Mouse (Mus musculus) CH12.LX (cell line): ENCODE measurements around the gene Prps1l1. TPM values are rescaled to one million over a fixed set of nuclear protein-coding genes. Genes with fewer than 3 reads are reported as not detected.

Source experiments
- DNase-seq: peaks from one replicate; pipeline ENCODE4 v3.0.0-alpha.2; 2013; ENCODE audit errors: extremely low read depth
- H3K27ac ChIP-seq: 2 replicates; pipeline ENCODE4 v1.5.1; 2012; ENCODE audit warnings: low read depth, mild to moderate bottlenecking, control low read depth, moderate library complexity; ENCODE audit not compliant: insufficient read depth
- H3K27me3 ChIP-seq: replicated peaks from 2 replicates; pipeline ENCODE3; 2012; ENCODE audit warnings: inconsistent platforms
- H3K36me3 ChIP-seq, 2 experiments: replicated peaks in 1 of 2; 2 replicates each; pipeline versions ENCODE3 to v1.6.1; 2012; ENCODE audit warnings: inconsistent platforms in 1 of 2, low read length in 1 of 2, mild to moderate bottlenecking in 1 of 2, mixed read lengths in 1 of 2, moderate library complexity in 1 of 2; ENCODE audit not compliant: control insufficient read depth in 1 of 2, insufficient read depth in 1 of 2
- H3K4me1 ChIP-seq, 2 experiments: 2 replicates each; pipeline ENCODE4 v1.6.1; 2012; ENCODE audit warnings: inconsistent platforms in 1 of 2, moderate library complexity in 1 of 2; ENCODE audit not compliant: insufficient read depth in 2 of 2, control insufficient read depth in 1 of 2
- H3K4me2 ChIP-seq: 2 replicates; pipeline ENCODE4 v1.6.1; 2012; ENCODE audit warnings: low read depth, mild to moderate bottlenecking, control low read depth; ENCODE audit not compliant: poor library complexity, insufficient read depth, severe bottlenecking
- H3K4me3 ChIP-seq, 3 experiments: fragments of 150-350 bp in 1 of 3; sonication (generic) in 1 of 3; replicated peaks in 1 of 3; 2 replicates each; pipeline versions ENCODE3 to v1.5.1; 2011 to 2012; ENCODE audit warnings: low read depth in 2 of 3, low read length in 2 of 3, mild to moderate bottlenecking in 2 of 3, moderate library complexity in 2 of 3, control low read depth in 1 of 3, improper control_type of control experiment in 1 of 3, inconsistent platforms in 1 of 3, mixed read lengths in 1 of 3; ENCODE audit not compliant: poor library complexity in 1 of 3
- H3K79me2 ChIP-seq: replicated peaks from 2 replicates; pipeline ENCODE4 v1.6.1; 2012; ENCODE audit warnings: mild to moderate bottlenecking, moderate library complexity; ENCODE audit not compliant: control insufficient read depth, poor library complexity, insufficient read depth, severe bottlenecking; ENCODE audit errors: extremely low read depth
- H3K9ac ChIP-seq: 2 replicates; pipeline ENCODE4 v1.6.1; 2012; ENCODE audit warnings: low read depth, mild to moderate bottlenecking, control low read depth, moderate library complexity; ENCODE audit not compliant: insufficient read depth
- H3K9me3 ChIP-seq: replicated peaks from 2 replicates; pipeline ENCODE3; 2012; ENCODE audit warnings: low read length, inconsistent platforms, mixed read lengths
- BHLHE40 ChIP-seq: IDR thresholded peaks from 2 replicates; pipeline ENCODE4 v1.6.1; 2011; ENCODE audit warnings: mild to moderate bottlenecking, low read depth, low read length, improper control_type of control experiment
- CHD1 ChIP-seq: IDR thresholded peaks from 2 replicates; pipeline ENCODE4 v1.6.1; 2012; ENCODE audit warnings: low read depth, low read length, improper control_type of control experiment, inconsistent platforms
- CTCF ChIP-seq, 2 experiments: IDR thresholded peaks in 1 of 2; conservative IDR thresholded peaks in 1 of 2; 2 replicates each; pipeline ENCODE4 v1.5.1; 2011 to 2012; ENCODE audit warnings: low read depth in 2 of 2, low read length in 2 of 2, improper control_type of control experiment in 1 of 2, inconsistent platforms in 1 of 2, mild to moderate bottlenecking in 1 of 2, moderate library complexity in 1 of 2
- EP300 ChIP-seq: IDR thresholded peaks from 2 replicates; pipeline ENCODE4 v1.6.1; 2011; ENCODE audit warnings: low read length, improper control_type of control experiment
- GABPA ChIP-seq: IDR thresholded peaks from 2 replicates; pipeline ENCODE4 v1.6.1; 2012; ENCODE audit warnings: low read depth, low read length, improper control_type of control experiment, inconsistent platforms; ENCODE audit not compliant: insufficient replicate concordance
- IRF4 ChIP-seq: IDR thresholded peaks from 2 replicates; pipeline ENCODE4 v1.6.1; 2014; ENCODE audit warnings: low read depth, mild to moderate bottlenecking, inconsistent platforms, low read length, improper control_type of control experiment
- JUN ChIP-seq: IDR thresholded peaks from 2 replicates; pipeline ENCODE4 v1.6.1; 2011; ENCODE audit warnings: low read depth, mild to moderate bottlenecking, low read length, improper control_type of control experiment, moderate library complexity; ENCODE audit not compliant: insufficient read depth
- JUND ChIP-seq: conservative IDR thresholded peaks from 2 replicates; pipeline ENCODE4 v1.6.1; 2011; ENCODE audit warnings: low read depth, low read length, improper control_type of control experiment
- KAT2A ChIP-seq: IDR thresholded peaks from 2 replicates; pipeline ENCODE4 v1.6.1; 2012; ENCODE audit warnings: low read length, improper control_type of control experiment, inconsistent platforms; ENCODE audit not compliant: insufficient replicate concordance
- MAFK ChIP-seq: IDR thresholded peaks from 2 replicates; pipeline ENCODE4 v1.6.1; 2011; ENCODE audit warnings: low read length, improper control_type of control experiment; ENCODE audit not compliant: insufficient replicate concordance
- MXI1 ChIP-seq: IDR thresholded peaks from 2 replicates; pipeline ENCODE4 v1.6.1; 2011; ENCODE audit warnings: mild to moderate bottlenecking, low read depth, low read length, improper control_type of control experiment
- NELFE ChIP-seq: IDR thresholded peaks from 2 replicates; pipeline ENCODE4 v1.6.1; 2011; ENCODE audit warnings: low read depth, low read length, improper control_type of control experiment
- PAX5 ChIP-seq: IDR thresholded peaks from 2 replicates; pipeline ENCODE4 v1.6.1; 2012; ENCODE audit warnings: low read length, inconsistent platforms, mixed read lengths
- RAD21 ChIP-seq: IDR thresholded peaks from 2 replicates; pipeline ENCODE4 v1.6.1; 2011; ENCODE audit warnings: low read depth, mild to moderate bottlenecking, low read length, improper control_type of control experiment, moderate library complexity
- SMC3 ChIP-seq: IDR thresholded peaks from 2 replicates; pipeline ENCODE4 v1.6.1; 2011; ENCODE audit warnings: low read depth, low read length, improper control_type of control experiment
- TBP ChIP-seq: conservative IDR thresholded peaks from 2 replicates; pipeline ENCODE4 v1.6.1; 2011; ENCODE audit warnings: low read depth, low read length, improper control_type of control experiment
- TCF12 ChIP-seq: IDR thresholded peaks from 2 replicates; pipeline ENCODE4 v1.6.1; 2014; ENCODE audit warnings: low read depth, mild to moderate bottlenecking, inconsistent platforms, low read length, improper control_type of control experiment
- UBTF ChIP-seq: IDR thresholded peaks from 2 replicates; pipeline ENCODE4 v1.6.1; 2012; ENCODE audit warnings: low read depth, mild to moderate bottlenecking, inconsistent platforms, low read length, improper control_type of control experiment, moderate library complexity
- ZC3H11A ChIP-seq: IDR thresholded peaks from 2 replicates; pipeline ENCODE4 v1.6.1; 2012; ENCODE audit warnings: low read depth, mild to moderate bottlenecking, inconsistent platforms, low read length, improper control_type of control experiment
- ZMIZ1 ChIP-seq: IDR thresholded peaks from 2 replicates; pipeline ENCODE4 v1.6.1; 2012; ENCODE audit warnings: low read depth, mild to moderate bottlenecking, inconsistent platforms, low read length, improper control_type of control experiment
- ZNF384 ChIP-seq: IDR thresholded peaks from 2 replicates; pipeline ENCODE4 v1.6.1; 2012; ENCODE audit warnings: low read depth, low read length, improper control_type of control experiment, inconsistent platforms
- dilution Hi-C: fragments of 300-500 bp; cut with MboI; formaldehyde crosslinking; loops from 2 replicates; pipeline ENCODE4 v1.14.3; 2020; ENCODE audit warnings: low sequenced_read_pairs; ENCODE audit not compliant: extremely low pct_unique_long_range_greater_than_20kb, extremely low pct_ligation_motif_present
- in situ Hi-C: fragments of 300-500 bp; cut with MboI; formaldehyde crosslinking; loops from 3 replicates; pipeline ENCODE4 v1.14.3; 2019; ENCODE audit warnings: low sequenced_read_pairs, low pct_ligation_motif_present, low pct_unique_long_range_greater_than_20kb, mixed read lengths
- polyA plus RNA-seq: library from polyadenylated mRNA; unstranded; fragments of >175 nt; gene quantifications from 2 replicates; pipeline ENCODE4 v1.2.1, GENCODE M21; 2012; ENCODE audit warnings: low read depth; ENCODE audit not compliant: insufficient read length
- total RNA-seq, 2 experiments: library from RNA; depleted of rRNA; stranded (reverse); fragments of 300-350 nt in 1 of 2; fragments of >200 nt in 1 of 2; gene quantifications; 2 replicates each; pipeline ENCODE4 v1.2.3; 2012 to 2014

Gene Prps1l1
- total and polyA plus RNA-seq, 3 experiments, result not detected

DNA sequence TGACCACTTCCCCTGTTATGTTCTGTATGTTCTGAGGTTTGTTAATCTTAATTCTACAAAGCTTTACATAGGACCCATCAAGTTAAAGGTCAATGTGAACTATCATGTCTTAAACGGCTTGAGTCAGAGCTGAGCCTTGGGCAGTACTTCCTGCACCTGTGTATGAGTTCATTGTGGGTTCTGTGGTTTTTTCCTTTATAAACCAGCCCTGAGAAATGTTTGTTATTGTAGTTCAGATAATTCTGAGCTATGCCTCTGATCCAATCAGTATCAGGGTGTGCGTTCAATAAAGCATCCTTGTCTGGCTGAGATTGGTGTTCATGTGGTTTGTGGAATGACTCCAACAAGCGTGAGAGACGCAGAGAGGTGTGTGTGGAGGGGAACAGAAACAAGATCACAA, 5.8 kb downstream of the Prps1l1 start:
- dilution Hi-C loops, result no loop called here
- Histone ChIP-seq H3K4me3 (no peak overlapping the region), H3K27me3 (no peaks in the 10 kb centered on the region), H3K4me1 (peaks cover 0 to 8% of the 10 kb centered on the region in 2 experiments; a peak in 1 of 4 replicates), H3K36me3 (no peaks in the 10 kb centered on the region), H3K79me2 (no peaks in the 10 kb centered on the region), H3K9me3 (no peaks in the 10 kb centered on the region), H3K4me2 (no peak overlapping the region), H3K9ac (no peak overlapping the region), H3K27ac (no peak overlapping the region)
- in situ Hi-C loops, result no loop called here
- TF ChIP-seq IRF4 (no peak), EP300 (peak; percentile 35; the same call in 1 of the 2 replicates)
- DNase-seq, result peak; percentile 11

DNA sequence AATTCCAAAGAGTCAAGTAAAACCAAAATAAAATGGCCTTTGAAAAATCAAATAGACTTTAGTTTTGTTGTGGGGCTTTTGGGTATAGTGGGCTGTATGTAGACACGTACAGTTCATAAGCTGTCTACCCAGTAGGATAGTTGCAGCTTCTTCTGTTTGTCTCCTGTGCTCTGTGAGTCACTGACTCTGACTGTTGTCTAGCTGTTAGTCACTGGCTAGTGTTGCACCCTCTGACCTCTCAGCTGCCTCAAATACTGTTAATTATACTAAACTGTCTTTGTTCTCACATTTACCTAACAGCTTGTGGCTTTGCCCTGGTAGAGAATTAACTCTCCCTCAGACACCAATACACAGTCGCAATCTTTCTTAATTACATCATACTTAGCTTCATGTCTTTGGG, 7.3 kb downstream of the Prps1l1 start:
- in situ Hi-C loops, result no loop called here
- dilution Hi-C loops, result no loop called here
- Histone ChIP-seq H3K27me3 (no peaks in the 10 kb centered on the region), H3K36me3 (no peaks in the 10 kb centered on the region), H3K4me2 (no peak overlapping the region), H3K79me2 (no peaks in the 10 kb centered on the region), H3K9me3 (no peaks in the 10 kb centered on the region), H3K4me3 (no peak overlapping the region), H3K27ac (no peak overlapping the region), H3K4me1 (peaks cover 0 to 8% of the 10 kb centered on the region in 2 experiments; a peak in 1 of 4 replicates), H3K9ac (no peak overlapping the region)
- no peak for DNase-seq
- no peak for TF ChIP-seq SMC3
- no peak for TF ChIP-seq NELFE
- no peak for TF ChIP-seq ZC3H11A
- no peak for TF ChIP-seq JUND
- TF ChIP-seq PAX5, result no peak
- no peak for TF ChIP-seq JUN
- TF ChIP-seq CTCF (conservative IDR thresholded peaks at IDR 0.05 in 1 of 2, IDR thresholded peaks at IDR 0.05 in 1 of 2; ENCODE audit: low read depth in 2 of 2, low read length in 2 of 2), result no peak
- no peak for TF ChIP-seq CHD1
- no peak for TF ChIP-seq IRF4
- TF ChIP-seq ZNF384, result no peak
- no peak for TF ChIP-seq KAT2A
- no peak for TF ChIP-seq TCF12
- TF ChIP-seq RAD21, result no peak
- TF ChIP-seq MAFK, result no peak
- TF ChIP-seq BHLHE40, result no peak
- TF ChIP-seq GABPA, result no peak
- no peak for TF ChIP-seq TBP
- no peak for TF ChIP-seq UBTF
- TF ChIP-seq MXI1, result no peak
- no peak for TF ChIP-seq ZMIZ1
